Mouse (Mus musculus) CH12.LX (cell line): ENCODE results near the gene Lpar3. TPM values are rescaled to one million over a fixed set of nuclear protein-coding genes. Genes with fewer than 3 reads are reported as not detected.

Source experiments
- DNase-seq: peaks from one replicate; pipeline ENCODE4 v3.0.0-alpha.2; 2013; ENCODE audit errors: extremely low read depth
- H3K27ac ChIP-seq: 2 replicates; pipeline ENCODE4 v1.5.1; 2012; ENCODE audit warnings: low read depth, mild to moderate bottlenecking, control low read depth, moderate library complexity; ENCODE audit not compliant: insufficient read depth
- H3K27me3 ChIP-seq: replicated peaks from 2 replicates; pipeline ENCODE3; 2012; ENCODE audit warnings: inconsistent platforms
- H3K36me3 ChIP-seq, 2 experiments: replicated peaks in 1 of 2; 2 replicates each; pipeline versions ENCODE3 to v1.6.1; 2012; ENCODE audit warnings: inconsistent platforms in 1 of 2, low read length in 1 of 2, mild to moderate bottlenecking in 1 of 2, mixed read lengths in 1 of 2, moderate library complexity in 1 of 2; ENCODE audit not compliant: control insufficient read depth in 1 of 2, insufficient read depth in 1 of 2
- H3K4me1 ChIP-seq, 2 experiments: 2 replicates each; pipeline ENCODE4 v1.6.1; 2012; ENCODE audit warnings: inconsistent platforms in 1 of 2, moderate library complexity in 1 of 2; ENCODE audit not compliant: insufficient read depth in 2 of 2, control insufficient read depth in 1 of 2
- H3K4me2 ChIP-seq: 2 replicates; pipeline ENCODE4 v1.6.1; 2012; ENCODE audit warnings: low read depth, mild to moderate bottlenecking, control low read depth; ENCODE audit not compliant: poor library complexity, insufficient read depth, severe bottlenecking
- H3K4me3 ChIP-seq, 3 experiments: fragments of 150-350 bp in 1 of 3; sonication (generic) in 1 of 3; replicated peaks in 1 of 3; 2 replicates each; pipeline versions ENCODE3 to v1.5.1; 2011 to 2012; ENCODE audit warnings: low read depth in 2 of 3, low read length in 2 of 3, mild to moderate bottlenecking in 2 of 3, moderate library complexity in 2 of 3, control low read depth in 1 of 3, improper control_type of control experiment in 1 of 3, inconsistent platforms in 1 of 3, mixed read lengths in 1 of 3; ENCODE audit not compliant: poor library complexity in 1 of 3
- H3K79me2 ChIP-seq: replicated peaks from 2 replicates; pipeline ENCODE4 v1.6.1; 2012; ENCODE audit warnings: mild to moderate bottlenecking, moderate library complexity; ENCODE audit not compliant: control insufficient read depth, poor library complexity, insufficient read depth, severe bottlenecking; ENCODE audit errors: extremely low read depth
- H3K9ac ChIP-seq: 2 replicates; pipeline ENCODE4 v1.6.1; 2012; ENCODE audit warnings: low read depth, mild to moderate bottlenecking, control low read depth, moderate library complexity; ENCODE audit not compliant: insufficient read depth
- H3K9me3 ChIP-seq: replicated peaks from 2 replicates; pipeline ENCODE3; 2012; ENCODE audit warnings: low read length, inconsistent platforms, mixed read lengths
- CHD1 ChIP-seq: IDR thresholded peaks from 2 replicates; pipeline ENCODE4 v1.6.1; 2012; ENCODE audit warnings: low read depth, low read length, improper control_type of control experiment, inconsistent platforms
- E2F4 ChIP-seq: IDR thresholded peaks from 2 replicates; pipeline ENCODE4 v1.6.1; 2011; ENCODE audit warnings: low read depth, low read length, improper control_type of control experiment; ENCODE audit not compliant: insufficient replicate concordance
- EP300 ChIP-seq: IDR thresholded peaks from 2 replicates; pipeline ENCODE4 v1.6.1; 2011; ENCODE audit warnings: low read length, improper control_type of control experiment
- ETS1 ChIP-seq: conservative IDR thresholded peaks from 2 replicates; pipeline ENCODE4 v1.6.1; 2012; ENCODE audit warnings: low read depth, mild to moderate bottlenecking, inconsistent platforms, low read length, improper control_type of control experiment, moderate library complexity
- GABPA ChIP-seq: IDR thresholded peaks from 2 replicates; pipeline ENCODE4 v1.6.1; 2012; ENCODE audit warnings: low read depth, low read length, improper control_type of control experiment, inconsistent platforms; ENCODE audit not compliant: insufficient replicate concordance
- IRF4 ChIP-seq: IDR thresholded peaks from 2 replicates; pipeline ENCODE4 v1.6.1; 2014; ENCODE audit warnings: low read depth, mild to moderate bottlenecking, inconsistent platforms, low read length, improper control_type of control experiment
- JUND ChIP-seq: conservative IDR thresholded peaks from 2 replicates; pipeline ENCODE4 v1.6.1; 2011; ENCODE audit warnings: low read depth, low read length, improper control_type of control experiment
- KAT2A ChIP-seq: IDR thresholded peaks from 2 replicates; pipeline ENCODE4 v1.6.1; 2012; ENCODE audit warnings: low read length, improper control_type of control experiment, inconsistent platforms; ENCODE audit not compliant: insufficient replicate concordance
- MAFK ChIP-seq: IDR thresholded peaks from 2 replicates; pipeline ENCODE4 v1.6.1; 2011; ENCODE audit warnings: low read length, improper control_type of control experiment; ENCODE audit not compliant: insufficient replicate concordance
- MAX ChIP-seq: IDR thresholded peaks from 2 replicates; pipeline ENCODE4 v1.6.1; 2011; ENCODE audit warnings: low read length, improper control_type of control experiment
- MAZ ChIP-seq: IDR thresholded peaks from 2 replicates; pipeline ENCODE4 v1.6.1; 2012; ENCODE audit warnings: low read depth, mild to moderate bottlenecking, inconsistent platforms, low read length, improper control_type of control experiment, moderate library complexity
- MYC ChIP-seq: IDR thresholded peaks from 2 replicates; pipeline ENCODE4 v1.6.1; 2011; ENCODE audit warnings: low read depth, mild to moderate bottlenecking, improper control_type of control experiment, low read length
- NRF1 ChIP-seq: IDR thresholded peaks from 2 replicates; pipeline ENCODE4 v1.6.1; 2014; ENCODE audit warnings: low read depth, mild to moderate bottlenecking, inconsistent platforms, low read length, improper control_type of control experiment, moderate library complexity
- SIN3A ChIP-seq: IDR thresholded peaks from 2 replicates; pipeline ENCODE4 v1.6.1; 2012; ENCODE audit warnings: low read length, improper control_type of control experiment, inconsistent platforms
- SMC3 ChIP-seq: IDR thresholded peaks from 2 replicates; pipeline ENCODE4 v1.6.1; 2011; ENCODE audit warnings: low read depth, low read length, improper control_type of control experiment
- TBP ChIP-seq: conservative IDR thresholded peaks from 2 replicates; pipeline ENCODE4 v1.6.1; 2011; ENCODE audit warnings: low read depth, low read length, improper control_type of control experiment
- TCF12 ChIP-seq: IDR thresholded peaks from 2 replicates; pipeline ENCODE4 v1.6.1; 2014; ENCODE audit warnings: low read depth, mild to moderate bottlenecking, inconsistent platforms, low read length, improper control_type of control experiment
- UBTF ChIP-seq: IDR thresholded peaks from 2 replicates; pipeline ENCODE4 v1.6.1; 2012; ENCODE audit warnings: low read depth, mild to moderate bottlenecking, inconsistent platforms, low read length, improper control_type of control experiment, moderate library complexity
- ZKSCAN1 ChIP-seq: IDR thresholded peaks from 2 replicates; pipeline ENCODE4 v1.6.1; 2012; ENCODE audit warnings: low read depth, inconsistent platforms, low read length, improper control_type of control experiment, borderline replicate concordance
- ZMIZ1 ChIP-seq: IDR thresholded peaks from 2 replicates; pipeline ENCODE4 v1.6.1; 2012; ENCODE audit warnings: low read depth, mild to moderate bottlenecking, inconsistent platforms, low read length, improper control_type of control experiment
- dilution Hi-C: fragments of 300-500 bp; cut with MboI; formaldehyde crosslinking; loops from 2 replicates; pipeline ENCODE4 v1.14.3; 2020; ENCODE audit warnings: low sequenced_read_pairs; ENCODE audit not compliant: extremely low pct_unique_long_range_greater_than_20kb, extremely low pct_ligation_motif_present
- in situ Hi-C: fragments of 300-500 bp; cut with MboI; formaldehyde crosslinking; loops from 3 replicates; pipeline ENCODE4 v1.14.3; 2019; ENCODE audit warnings: low sequenced_read_pairs, low pct_ligation_motif_present, low pct_unique_long_range_greater_than_20kb, mixed read lengths
- polyA plus RNA-seq: library from polyadenylated mRNA; unstranded; fragments of >175 nt; gene quantifications from 2 replicates; pipeline ENCODE4 v1.2.1, GENCODE M21; 2012; ENCODE audit warnings: low read depth; ENCODE audit not compliant: insufficient read length
- total RNA-seq, 2 experiments: library from RNA; depleted of rRNA; stranded (reverse); fragments of 300-350 nt in 1 of 2; fragments of >200 nt in 1 of 2; gene quantifications; 2 replicates each; pipeline ENCODE4 v1.2.3; 2012 to 2014

The Lpar3 gene
- total and polyA plus RNA-seq, 3 experiments, result not detected

DNA sequence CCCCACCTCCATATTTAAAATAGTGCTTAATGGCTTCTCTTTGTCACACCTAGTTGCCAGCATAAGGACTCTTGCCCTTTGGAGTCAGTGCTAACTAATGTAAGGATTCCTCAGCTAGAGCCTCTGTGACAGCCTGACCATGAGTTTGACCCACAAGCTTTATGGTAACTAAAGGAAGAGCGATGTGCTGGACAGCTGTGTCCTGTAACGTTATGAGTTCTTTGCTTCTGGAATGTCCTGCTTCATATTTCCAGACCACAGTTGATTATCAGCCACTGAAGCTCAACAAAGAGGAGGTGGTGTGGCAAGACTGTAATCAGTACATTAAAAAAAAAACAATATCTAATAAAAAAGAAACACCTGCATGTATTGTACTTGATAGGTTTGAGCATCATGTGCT lies 26.2 kb downstream of the Lpar3 start:
- no peak for DNase-seq
- dilution Hi-C loops, result no loop called here
- TF ChIP-seq IRF4 (no peak), UBTF (no peak), GABPA (no peak), EP300 (no peak), ZKSCAN1 (no peak), TBP (no peak), MAFK (no peak), TCF12 (no peak), ETS1 (no peak), CHD1 (no peak), NRF1 (no peak)
- H3K36me3 ChIP-seq, result no peaks in the 10 kb centered on the region
- H3K27me3 ChIP-seq, result no peaks in the 10 kb centered on the region
- no peak overlapping the region for H3K27ac ChIP-seq
- H3K4me1 ChIP-seq, result peaks cover 6 to 15% of the 10 kb centered on the region in 2 experiments
- no peak overlapping the region for H3K9ac ChIP-seq
- in situ Hi-C loops, result no loop called here
- H3K9me3 ChIP-seq, result no peaks in the 10 kb centered on the region
- H3K4me2 ChIP-seq, result no peak overlapping the region
- no peaks in the 10 kb centered on the region for H3K79me2 ChIP-seq
- H3K4me3 ChIP-seq, result no peak overlapping the region

DNA sequence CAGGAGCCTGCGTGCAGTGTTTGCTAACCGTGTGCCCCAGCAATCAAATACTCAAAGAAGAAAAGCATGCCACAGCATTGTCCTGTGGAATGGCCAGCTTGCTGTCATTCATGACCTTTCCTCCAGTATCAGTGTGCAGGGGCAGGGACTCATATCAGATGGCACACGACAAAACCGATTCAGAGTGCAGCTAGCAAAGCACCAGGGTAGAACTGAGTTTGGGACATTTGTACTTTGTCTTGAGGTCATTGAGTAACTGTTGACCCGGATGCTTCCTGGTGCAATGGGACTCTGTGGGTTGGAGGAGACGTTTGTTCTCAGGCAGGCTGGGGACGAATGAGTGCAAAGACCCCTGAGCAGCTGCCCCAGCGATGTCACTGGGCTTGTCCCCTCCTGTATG lies 29.1 kb downstream of the Lpar3 start:
- no peak for DNase-seq
- dilution Hi-C loops, result no loop called here
- Histone ChIP-seq H3K4me3 (no peak overlapping the region), H3K27ac (no peak overlapping the region), H3K36me3 (no peaks in the 10 kb centered on the region), H3K9ac (no peak overlapping the region), H3K79me2 (no peaks in the 10 kb centered on the region), H3K4me1 (peaks cover 3 to 4% of the 10 kb centered on the region in 2 experiments; a peak in 3 of 4 replicates), H3K4me2 (no peak overlapping the region)
- TF ChIP-seq MAX (no peak), KAT2A (no peak), MAZ (no peak), SMC3 (no peak), JUND (no peak), ZKSCAN1 (no peak), IRF4 (no peak), ZMIZ1 (no peak), ETS1 (no peak), SIN3A (no peak), E2F4 (no peak), MYC (no peak)
- TF ChIP-seq, all 38 proteins: peak for 0
- Histone ChIP-seq H3K9me3 (no peaks in the 10 kb centered on the region), H3K27me3 (peaks cover 17% of the 10 kb centered on the region)
- in situ Hi-C loops, result no loop called here
